Mouse (Mus musculus) liver (tissue): ENCODE results near the gene Gpr152.

ENCODE experiments used
- DNase-seq: peaks from one replicate; pipeline ENCODE4 v3.0.0-alpha.2; 2020; ENCODE audit warnings: mixed read lengths

The Gpr152 gene

DNA sequence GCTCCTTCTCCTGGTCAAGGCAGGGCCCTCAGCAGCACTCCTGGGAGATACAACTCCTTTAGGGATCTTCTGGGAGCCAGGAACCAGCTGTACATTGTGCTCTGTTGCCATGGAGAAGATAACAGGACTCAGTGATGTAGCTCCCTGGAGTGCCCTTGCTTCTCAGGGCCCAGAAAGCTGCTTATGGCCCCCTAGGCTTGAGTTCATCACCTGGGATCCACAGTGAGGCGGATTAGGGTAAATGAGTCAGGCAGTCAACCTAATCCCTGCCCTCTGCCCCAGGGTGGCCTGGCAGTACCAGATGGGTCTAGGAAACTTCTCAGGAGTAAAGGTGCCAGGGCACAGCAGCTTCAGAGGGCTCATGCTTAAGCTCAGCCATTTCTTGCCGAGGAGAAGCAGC, at the start of gene Gpr152:
Gpr152 (plus strand) TSS at position 342 of the 400 bp plus-strand sequence.
- no peak for DNase-seq

- no peak for DNase-seq
Measured at GRCm38 (mm10) chr19:4090446-4090845, 49.1 kb upstream of the Gpr152 start.

DNA sequence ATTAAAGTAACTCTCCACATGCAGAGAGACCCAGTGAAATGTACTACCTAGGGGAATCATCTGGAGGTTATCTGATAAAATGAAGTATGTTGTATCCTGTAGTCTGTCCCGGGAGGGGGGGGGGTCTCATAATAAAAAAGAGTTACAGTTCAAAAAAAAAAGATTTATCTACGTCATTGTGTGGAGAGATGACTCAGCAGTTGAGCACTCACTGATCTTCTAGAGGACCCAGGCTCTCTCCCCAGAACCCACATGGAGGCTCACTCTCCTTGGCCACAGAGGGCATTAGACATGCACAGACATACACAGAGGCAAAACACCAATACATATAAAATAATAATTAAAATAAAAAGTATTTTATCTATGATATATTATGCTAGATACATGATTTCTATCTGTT, 48.2 kb upstream of the Gpr152 start:
- no peak for DNase-seq

DNA sequence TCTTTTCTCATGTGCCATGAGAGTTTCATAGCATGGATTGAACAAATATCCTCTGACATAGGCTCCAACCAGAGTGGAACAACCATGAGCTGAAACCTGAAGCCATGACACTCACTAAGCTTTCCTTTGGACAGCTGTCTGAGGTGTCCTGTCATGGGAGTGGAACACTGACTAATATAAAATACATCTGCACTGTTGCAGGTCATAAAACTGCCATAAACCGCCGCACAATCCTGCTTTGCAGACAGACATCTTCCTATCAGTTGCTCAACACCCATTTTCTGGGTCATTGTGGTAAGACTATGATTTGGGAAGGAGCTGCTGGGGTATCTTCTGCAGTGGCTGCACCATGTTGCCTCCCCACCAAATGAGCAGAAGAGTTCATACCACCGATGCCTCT, 46.8 kb upstream of the Gpr152 start:
- DNase-seq, result no peak

DNA sequence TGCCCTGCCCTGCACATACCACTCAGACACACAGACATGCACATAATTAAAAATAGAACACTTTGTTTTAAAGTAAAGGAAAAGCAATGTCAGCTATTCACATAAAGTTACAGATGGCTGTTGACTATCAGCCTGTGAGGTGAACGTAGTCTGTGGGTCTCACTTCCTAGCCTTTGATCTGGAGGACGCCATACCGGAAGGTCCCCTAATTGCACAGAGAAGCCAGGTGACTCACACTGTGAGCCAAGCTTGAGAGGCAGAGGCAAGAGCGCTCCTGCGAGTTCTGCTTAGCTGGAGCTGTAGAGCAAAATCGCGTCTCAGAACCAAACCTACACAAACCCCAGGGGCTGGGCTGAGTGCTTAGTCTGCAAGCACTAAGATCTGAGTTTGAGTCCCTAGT, 45.8 kb upstream of the Gpr152 start:
- no peak for DNase-seq

DNA sequence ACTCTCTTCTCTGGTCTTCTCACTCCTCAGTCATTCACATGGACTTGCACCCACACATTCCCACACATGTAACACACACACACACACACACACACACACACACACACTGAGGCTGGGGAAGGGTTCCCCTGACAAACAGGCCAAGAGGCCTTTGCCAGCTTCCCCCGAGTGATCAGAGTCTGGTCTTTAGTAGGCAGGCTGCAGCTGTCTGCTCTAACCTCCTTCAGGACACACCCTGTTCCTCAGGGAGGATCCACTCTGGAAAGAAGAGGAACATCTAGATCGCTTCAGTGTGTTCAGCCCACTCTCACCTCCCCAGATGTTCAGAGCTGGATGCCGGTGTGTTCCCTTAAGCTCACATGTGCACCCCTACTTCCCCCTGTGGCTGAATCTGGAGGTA, 45.2 kb upstream of the Gpr152 start:
- no peak for DNase-seq

GRCm38 (mm10) chr19:4094774-4095303, 44.7 kb upstream of the Gpr152 start:
- DNase-seq, result no peak

- DNase-seq, result no peak
Measured at GRCm38 (mm10) chr19:4095802-4096201, 43.8 kb upstream of the Gpr152 start.

- peak; percentile 99 for DNase-seq
Measured at GRCm38 (mm10) chr19:4096642-4097440, 42.7 kb upstream of the Gpr152 start, which contains the start of gene Cdk2ap2. TSS of gene Cdk2ap2 (plus strand) at chr19:4097182.

- DNase-seq, result peak; percentile 93
Measured at GRCm38 (mm10) chr19:4097441-4097825, 42.2 kb upstream of the Gpr152 start.

GRCm38 (mm10) chr19:4098426-4098825, 41.2 kb upstream of the Gpr152 start:
- no peak for DNase-seq

GRCm38 (mm10) chr19:4099056-4099455, 40.5 kb upstream of the Gpr152 start:
- DNase-seq, result peak; percentile 94

GRCm38 (mm10) chr19:4099837-4100717, 39.5 kb upstream of the Gpr152 start, which contains the start of gene Pitpnm1:
TSS of gene Pitpnm1 (plus strand) at chr19:4099998.
- peak; percentile 87 for DNase-seq

- DNase-seq, result peak; percentile 26
Measured at GRCm38 (mm10) chr19:4100718-4101261, 38.8 kb upstream of the Gpr152 start.

- DNase-seq, result no peak
Measured at GRCm38 (mm10) chr19:4101466-4101865, 38.1 kb upstream of the Gpr152 start.

DNA sequence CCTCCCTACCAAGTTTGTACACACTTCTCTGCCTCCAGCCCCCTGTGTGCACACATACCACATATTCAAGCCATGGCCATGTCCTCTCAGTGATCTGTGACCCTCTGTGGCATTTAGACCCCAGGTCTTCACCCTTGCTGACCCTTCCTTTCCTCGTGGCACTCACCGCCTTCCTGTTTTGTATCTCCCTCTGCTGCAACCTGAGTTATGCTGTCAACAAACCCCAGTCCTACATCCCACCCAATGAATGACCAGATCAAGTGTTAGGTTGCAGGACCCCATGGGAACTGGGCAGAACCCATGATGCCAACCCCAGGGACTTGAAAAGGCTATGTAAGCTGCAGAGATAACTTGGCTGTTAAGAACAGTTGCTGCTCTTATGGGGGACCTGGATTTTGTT, 37.5 kb upstream of the Gpr152 start:
- DNase-seq, result no peak

DNA sequence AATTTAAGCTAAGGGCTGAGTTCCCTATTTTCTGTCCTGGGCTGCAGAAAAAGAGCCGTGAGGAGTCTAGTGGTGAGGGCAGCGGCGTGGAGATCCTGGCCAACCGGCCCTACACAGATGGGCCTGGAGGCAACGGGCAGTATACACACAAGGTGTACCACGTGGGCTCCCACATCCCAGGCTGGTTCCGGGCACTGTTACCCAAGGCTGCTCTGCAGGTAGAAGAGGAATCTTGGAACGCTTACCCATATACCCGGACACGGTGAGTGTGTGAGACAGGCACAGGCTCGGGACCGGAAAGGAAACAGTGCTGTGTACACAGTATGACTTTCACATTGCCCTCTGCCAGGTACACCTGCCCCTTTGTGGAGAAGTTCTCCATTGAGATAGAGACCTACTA, 37.0 kb upstream of the Gpr152 start:
- DNase-seq, result no peak

DNA sequence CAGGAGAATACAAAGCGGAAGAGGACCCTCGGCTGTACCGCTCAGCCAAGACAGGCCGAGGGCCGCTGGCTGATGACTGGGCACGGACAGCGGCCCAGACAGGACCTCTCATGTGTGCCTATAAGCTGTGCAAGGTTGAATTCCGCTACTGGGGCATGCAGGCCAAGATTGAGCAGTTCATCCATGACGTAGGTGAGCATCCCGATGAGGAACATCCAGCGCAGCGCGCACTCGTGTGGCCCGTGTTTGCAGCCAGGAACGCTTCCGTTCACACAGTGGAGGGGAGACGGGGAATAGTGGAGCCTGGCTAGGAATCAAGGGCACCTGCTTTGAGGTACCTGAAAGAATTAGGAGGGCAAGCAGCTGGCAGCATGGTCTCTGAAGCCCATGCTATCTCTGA, 36.3 kb upstream of the Gpr152 start:
- no peak for DNase-seq

- no peak for DNase-seq
Measured at GRCm38 (mm10) chr19:4103792-4104191, 35.8 kb upstream of the Gpr152 start.

DNA sequence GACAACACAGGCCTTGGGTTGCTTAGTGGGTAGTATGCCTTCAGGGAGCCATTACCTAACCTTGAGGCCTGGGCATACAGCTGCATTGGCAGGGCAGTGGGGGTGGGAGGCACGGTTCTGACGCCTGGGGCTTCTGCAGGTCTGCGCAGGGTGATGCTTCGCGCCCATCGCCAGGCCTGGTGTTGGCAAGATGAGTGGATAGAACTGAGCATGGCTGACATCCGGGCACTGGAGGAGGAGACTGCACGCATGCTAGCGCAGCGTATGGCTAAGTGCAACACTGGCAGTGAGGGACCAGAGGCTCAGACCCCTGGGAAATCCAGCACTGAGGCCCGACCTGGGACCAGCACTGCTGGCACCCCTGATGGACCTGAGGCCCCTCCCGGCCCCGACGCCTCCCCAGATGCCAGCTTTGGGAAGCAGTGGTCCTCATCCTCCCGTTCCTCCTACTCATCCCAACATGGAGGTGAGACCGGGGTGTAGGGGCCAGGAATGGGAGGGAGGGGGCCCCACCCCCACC, 34.9 kb upstream of the Gpr152 start:
- DNase-seq, result no peak

GRCm38 (mm10) chr19:4106654-4107053, 32.9 kb upstream of the Gpr152 start:
- no peak for DNase-seq

DNA sequence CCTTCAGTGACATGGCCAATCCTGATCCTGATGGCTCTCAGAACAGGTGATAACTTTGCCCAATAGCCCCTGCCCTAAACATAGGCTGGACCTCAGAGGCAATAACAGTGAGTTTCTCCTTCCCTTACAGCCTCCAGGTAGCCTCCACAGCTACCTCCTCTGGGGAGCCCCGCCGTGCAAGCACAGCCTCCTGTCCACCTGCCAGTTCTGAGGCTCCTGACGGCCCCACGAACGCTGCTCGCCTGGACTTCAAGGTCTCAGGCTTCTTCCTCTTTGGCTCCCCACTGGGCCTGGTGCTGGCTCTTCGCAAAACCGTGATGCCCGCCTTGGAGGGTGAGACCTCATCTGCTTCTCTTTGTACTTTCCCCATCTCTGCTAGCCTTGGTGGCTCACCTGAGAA, 31.1 kb upstream of the Gpr152 start:
- no peak for DNase-seq
